Mouse (Mus musculus) liver, embryonic 14.5 days (tissue): ENCODE measurements around the gene Ppp1r21. TPM values are rescaled to one million over a fixed set of nuclear protein-coding genes. Genes with fewer than 3 reads are reported as not detected.

ENCODE experiments used
- ATAC-seq: fragments of 200-750 bp; cut with Nextera tagmentation; 2 replicates; pipeline ENCODE4 v1.8.0; 2017; ENCODE audit warnings: moderate number of reproducible peaks, mild to moderate bottlenecking, moderate library complexity; ENCODE audit not compliant: insufficient read depth
- DNase-seq, 3 experiments: peaks; one replicate each; pipeline ENCODE4 v3.0.0-alpha.2; 2012 to 2013; ENCODE audit warnings: low read depth in 3 of 3, low spot score in 3 of 3
- H3K27ac ChIP-seq: fragments of 300-500 bp; sonication (generic); 2 replicates; pipeline ENCODE4 v1.5.1; 2014; ENCODE audit warnings: moderate library complexity, mild to moderate bottlenecking, control low read depth, inconsistent platforms
- H3K27me3 ChIP-seq: fragments of 300-500 bp; sonication (generic); 2 replicates; pipeline ENCODE4 v1.6.1; 2014; ENCODE audit warnings: mild to moderate bottlenecking, low read length, moderate library complexity; ENCODE audit not compliant: control insufficient read depth, insufficient read depth
- H3K36me3 ChIP-seq: fragments of 300-500 bp; sonication (generic); replicated peaks from 2 replicates; pipeline ENCODE4 v1.6.1; 2014; ENCODE audit warnings: low read depth; ENCODE audit not compliant: control insufficient read depth, insufficient read depth
- H3K4me1 ChIP-seq, 2 experiments: fragments of 200-500 bp in 1 of 2; fragments of 300-500 bp in 1 of 2; sonication (generic) in 1 of 2; replicated peaks; 2 replicates each; pipeline ENCODE4 v1.6.1; 2012 to 2014; ENCODE audit warnings: antibody characterized with exemption in 1 of 2, inconsistent platforms in 1 of 2, low read length in 1 of 2; ENCODE audit not compliant: control insufficient read depth in 2 of 2, insufficient read depth in 2 of 2
- H3K4me2 ChIP-seq: fragments of 300-500 bp; sonication (generic); 2 replicates; pipeline ENCODE4 v1.6.1; 2014; ENCODE audit warnings: low read depth, mild to moderate bottlenecking, control low read depth, moderate library complexity
- H3K4me3 ChIP-seq, 2 experiments: fragments of 200-500 bp in 1 of 2; fragments of 300-500 bp in 1 of 2; sonication (generic) in 1 of 2; 2 replicates each; pipeline ENCODE4 v1.5.1; 2012 to 2014; ENCODE audit warnings: low read depth in 2 of 2, low read length in 2 of 2, mild to moderate bottlenecking in 2 of 2, control low read depth in 1 of 2, inconsistent platforms in 1 of 2, moderate library complexity in 1 of 2; ENCODE audit not compliant: insufficient read depth in 1 of 2
- H3K9ac ChIP-seq: fragments of 300-500 bp; sonication (generic); replicated peaks from 2 replicates; pipeline ENCODE4 v1.6.1; 2014; ENCODE audit warnings: mild to moderate bottlenecking, control low read depth, moderate library complexity
- H3K9me3 ChIP-seq: fragments of 300-500 bp; sonication (generic); 2 replicates; pipeline ENCODE4 v1.6.1; 2016; ENCODE audit warnings: low read length, mixed read lengths; ENCODE audit not compliant: control insufficient read depth
- CTCF ChIP-seq: IDR thresholded peaks from 2 replicates; pipeline ENCODE4 v1.5.1; 2016; ENCODE audit warnings: antibody characterized with exemption, low read depth, control low read depth
- EP300 ChIP-seq: IDR thresholded peaks from 2 replicates; pipeline ENCODE4 v1.6.1; 2016; ENCODE audit warnings: antibody characterized with exemption, low read depth
- WGBS: fragments of 180-500 bp; shearing (Covaris S2); extraction: QIAGEN DNeasy Blood & Tissue Kit; methylation state at CpG from one replicate; pipeline ENCODE4 v1.1.7; 2014; ENCODE audit not compliant: insufficient replicate concordance; 5-methylcytosine and 5-hydroxymethylcytosine counted together
- polyA plus RNA-seq, 2 experiments: library from polyadenylated mRNA; depleted of rRNA in 1 of 2; stranded (reverse) in 1 of 2; unstranded in 1 of 2; fragments of >200 nt; fragmentation: Nextera tagmentation in 1 of 2; extraction: Ambion mirVana in 1 of 2; gene quantifications; 2 replicates each; pipeline versions ENCODE4 v1.2.1 to v1.2.3; 2012 to 2014

The Ppp1r21 gene
- polyA plus RNA-seq, 2 experiments, result 8.8 to 11.2 TPM

DNA sequence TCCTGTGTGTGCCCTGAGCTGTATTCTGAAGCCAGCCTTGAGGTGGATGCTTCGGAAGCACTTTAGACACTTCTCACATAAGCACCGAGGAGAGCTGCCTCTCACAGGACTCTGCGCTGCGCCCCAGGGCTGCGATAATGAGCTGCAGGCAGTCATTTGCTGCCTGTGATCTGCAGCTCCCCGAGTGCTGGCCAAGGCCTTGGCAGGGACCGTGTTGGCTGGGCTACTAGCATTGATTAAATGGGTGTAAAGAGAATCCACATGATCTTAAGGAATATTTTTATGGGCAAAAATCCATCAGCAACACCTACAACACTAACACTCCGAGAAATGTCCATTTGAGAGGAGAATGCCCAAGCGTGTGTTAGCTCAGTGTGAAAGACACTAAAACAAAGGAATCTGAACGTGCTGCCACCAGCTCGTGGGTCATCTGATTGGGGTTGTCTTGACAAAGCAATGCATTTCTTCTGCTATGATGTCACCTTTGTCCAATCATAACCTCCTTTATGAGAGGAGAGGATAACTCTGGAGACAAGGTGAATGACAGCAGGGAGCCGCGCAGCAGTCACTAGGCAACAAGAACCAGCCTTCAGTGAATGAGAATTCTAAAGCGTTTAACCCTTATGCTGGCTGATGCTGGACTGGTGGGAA, 35.7 kb upstream of the Ppp1r21 start:
- Histone ChIP-seq H3K36me3 (peaks cover 7% of the 10 kb centered on the region), H3K4me1 (no peaks in the 10 kb centered on the region), H3K27ac (no peak overlapping the region), H3K4me2 (no peak overlapping the region), H3K9ac (no peak overlapping the region), H3K27me3 (no peaks in the 10 kb centered on the region), H3K9me3 (no peaks in the 10 kb centered on the region), H3K4me3 (no peak overlapping the region)
- 79% methylated on average over 14 of the region's 14 CpGs for WGBS
- no peak for ATAC-seq
- DNase-seq, result no peak
- no peak for TF ChIP-seq CTCF
- no peak for TF ChIP-seq EP300

- 84% methylated on average over 10 of the region's 10 CpGs for WGBS
- TF ChIP-seq EP300 (no peak), CTCF (no peak)
- Histone ChIP-seq H3K27ac (no peak overlapping the region), H3K36me3 (peaks cover 7% of the 10 kb centered on the region), H3K9ac (no peak overlapping the region), H3K27me3 (no peaks in the 10 kb centered on the region), H3K4me3 (no peak overlapping the region), H3K9me3 (no peaks in the 10 kb centered on the region), H3K4me2 (no peak overlapping the region), H3K4me1 (no peaks in the 10 kb centered on the region)
- ATAC-seq, result no peak
- no peak for DNase-seq
Observed at GRCm38 (mm10) chr17:88494772-88495132, 35.2 kb upstream of the Ppp1r21 start.

- TF ChIP-seq CTCF (no peak), EP300 (no peak)
- no peak overlapping the region for H3K9ac ChIP-seq
- H3K27ac ChIP-seq, result no peak overlapping the region
- ATAC-seq, result no peak
- H3K4me3 ChIP-seq, result no peak overlapping the region
- no peaks in the 10 kb centered on the region; the same call in 1 of the 2 replicates for H3K36me3 ChIP-seq
- DNase-seq, result no peak
- 54% methylated on average over 5 of the region's 5 CpGs for whole genome bisulfite sequencing
- H3K4me1 ChIP-seq, result no peaks in the 10 kb centered on the region
- H3K4me2 ChIP-seq, result no peak overlapping the region
- H3K9me3 ChIP-seq, result no peaks in the 10 kb centered on the region
- no peaks in the 10 kb centered on the region for H3K27me3 ChIP-seq
Observed at GRCm38 (mm10) chr17:88498090-88498682, 31.7 kb upstream of the Ppp1r21 start.

GRCm38 (mm10) chr17:88504056-88504455, 25.9 kb upstream of the Ppp1r21 start:
- Histone ChIP-seq H3K9me3 (no peaks in the 10 kb centered on the region), H3K4me1 (no peaks in the 10 kb centered on the region), H3K9ac (no peak overlapping the region), H3K4me2 (no peak overlapping the region), H3K4me3 (no peak overlapping the region), H3K27ac (no peak overlapping the region), H3K27me3 (no peaks in the 10 kb centered on the region), H3K36me3 (no peaks in the 10 kb centered on the region)
- ATAC-seq (no peak), DNase-seq (no peak)
- WGBS, result 88% methylated on average over 13 of the region's 13 CpGs
- TF ChIP-seq EP300, result no peak
- TF ChIP-seq CTCF, result no peak

- 36% methylated on average over 10 of the region's 10 CpGs for WGBS
- no peak for DNase-seq
- no peak overlapping the region for H3K4me2 ChIP-seq
- no peak overlapping the region for H3K4me3 ChIP-seq
- no peak overlapping the region for H3K27ac ChIP-seq
- TF ChIP-seq CTCF (no peak), EP300 (no peak)
- ATAC-seq, result no peak
- no peaks in the 10 kb centered on the region for H3K9me3 ChIP-seq
- H3K4me1 ChIP-seq, result no peaks in the 10 kb centered on the region
- no peaks in the 10 kb centered on the region for H3K36me3 ChIP-seq
- H3K27me3 ChIP-seq, result no peaks in the 10 kb centered on the region
- H3K9ac ChIP-seq, result no peak overlapping the region
Observed at GRCm38 (mm10) chr17:88505275-88505723, 24.6 kb upstream of the Ppp1r21 start.
